Mouse (Mus musculus): ENCODE measurements at regions not wholly inside any gene's neighbourhood (a gene's known extent, or its start where the extent isn't known, plus 50 kb on each side); places are given as distances from the start of the nearest gene placed in this dataset.

GRCm38 (mm10) chr11:20917483-20917882, 86.6 kb upstream of the Lgalsl start:
- no peak for DNase-seq
- intact Hi-C loops (cut with DNase I) = loop anchor here (10.0 kb wide), 1 partner anchor 463 kb away; no protein-coding TSS in a partner anchor

DNA sequence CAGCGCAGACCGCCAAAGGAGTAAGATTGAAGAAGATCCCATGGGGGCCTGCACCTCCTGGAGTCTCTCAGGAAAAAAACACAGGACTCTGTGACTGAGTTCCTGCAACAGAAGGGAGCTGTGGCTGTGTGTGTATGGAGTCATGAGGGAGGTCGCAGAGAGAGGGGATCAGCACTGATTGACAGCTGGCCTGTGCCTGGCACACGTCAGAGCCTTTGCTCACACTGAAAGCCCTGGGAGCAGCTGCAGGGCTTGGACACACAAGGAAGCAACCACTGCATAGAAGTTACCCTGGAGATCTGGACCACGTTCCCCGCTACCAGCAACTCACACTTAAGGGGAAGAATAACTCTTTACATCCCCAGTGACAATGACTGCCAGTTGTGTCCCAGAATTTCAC, 92.3 kb upstream of the Lgalsl start:
- intact Hi-C loops (cut with DNase I) = no loop called here
- no peak for DNase-seq

- DNase-seq = no peak
- intact Hi-C loops (cut with DNase I) = no loop called here
Measured at GRCm38 (mm10) chr11:20929426-20929825, 98.6 kb upstream of the Lgalsl start.

DNA sequence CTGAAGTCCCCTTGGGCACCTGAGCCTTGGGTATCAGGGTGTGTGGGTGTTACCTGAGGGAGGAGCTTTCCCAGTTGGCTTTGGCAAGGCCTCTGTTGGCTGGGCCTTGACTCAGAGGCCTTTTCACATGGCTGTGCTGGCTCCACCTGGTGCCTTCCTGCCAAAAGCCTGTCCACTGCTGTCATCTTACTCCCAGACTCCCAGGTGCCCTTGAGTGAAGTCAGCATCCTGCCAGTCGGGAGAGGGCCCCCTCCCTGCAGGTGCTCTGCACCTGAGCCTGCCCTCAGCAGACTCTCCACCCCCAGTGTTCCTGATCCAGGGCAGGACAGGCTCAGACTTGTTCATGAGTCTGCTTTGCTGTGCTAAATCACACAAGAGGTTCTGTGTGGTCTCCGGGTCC, 99.2 kb upstream of the Lgalsl start:
- DNase-seq = no peak
- intact Hi-C loops (cut with DNase I) = no loop called here

DNA sequence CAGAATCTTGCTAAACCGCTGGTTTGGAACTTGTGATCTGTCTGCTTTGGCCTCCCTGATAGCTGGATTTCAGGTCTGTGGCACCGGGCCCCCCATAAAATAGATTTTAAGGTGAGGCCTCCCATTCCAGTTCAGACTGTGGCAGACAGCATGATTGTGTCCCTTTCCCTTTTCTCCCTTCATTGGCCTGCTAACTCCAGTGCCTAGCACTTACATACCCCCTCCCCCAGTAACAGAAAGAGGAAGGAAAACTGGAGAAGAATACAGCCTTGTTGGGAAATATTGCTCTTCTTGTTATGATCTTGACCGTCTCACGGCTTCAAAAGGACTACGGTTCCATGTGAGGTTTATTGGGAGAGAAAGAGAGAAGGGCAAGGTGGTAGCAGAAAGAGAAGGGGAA, 99.7 kb upstream of the Lgalsl start:
- DNase-seq = no peak
- intact Hi-C loops (cut with DNase I) = no loop called here

DNA sequence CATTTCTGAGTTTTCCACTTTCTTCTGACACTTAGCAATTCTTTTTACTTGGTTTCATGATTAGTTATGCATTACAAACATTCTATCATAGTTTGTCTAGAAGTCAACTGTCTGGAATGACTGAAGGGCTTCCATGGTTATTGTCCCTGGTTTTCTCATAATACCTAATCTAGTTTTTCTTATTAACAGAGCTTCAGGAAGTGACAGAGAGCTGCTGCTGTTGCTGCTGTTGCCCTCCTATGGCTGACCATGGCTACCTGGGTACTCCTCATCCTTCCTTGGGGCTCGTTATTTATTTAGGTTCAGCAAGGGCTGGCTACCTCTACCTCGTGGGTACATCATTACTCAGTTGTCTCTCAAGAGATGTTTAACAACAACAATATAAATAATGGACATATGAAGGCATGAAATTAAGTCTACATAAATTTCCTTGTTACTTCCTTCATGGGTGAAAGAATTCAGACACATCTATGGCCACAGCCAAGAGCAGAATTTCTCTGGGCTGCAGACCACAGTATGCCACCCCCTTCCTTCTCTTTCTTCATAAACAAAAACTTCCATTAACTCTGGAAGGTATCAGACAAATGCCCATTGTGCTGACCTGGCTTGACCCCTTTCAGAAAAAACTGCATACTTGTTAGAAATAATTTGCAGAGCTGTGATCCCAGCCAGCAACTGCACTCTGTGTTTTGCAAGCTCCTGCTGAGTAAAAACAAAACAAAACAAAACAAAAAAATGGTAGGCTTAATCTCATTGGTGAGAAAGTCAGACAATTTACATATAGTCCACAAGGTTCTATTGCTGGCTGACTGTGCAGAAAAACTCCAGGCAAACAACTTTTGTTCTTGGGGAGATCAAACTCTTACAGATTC, 103.6 kb upstream of the Lgalsl start:
- intact Hi-C loops (cut with DNase I) = no loop called here
- DNase-seq = no peak

DNA sequence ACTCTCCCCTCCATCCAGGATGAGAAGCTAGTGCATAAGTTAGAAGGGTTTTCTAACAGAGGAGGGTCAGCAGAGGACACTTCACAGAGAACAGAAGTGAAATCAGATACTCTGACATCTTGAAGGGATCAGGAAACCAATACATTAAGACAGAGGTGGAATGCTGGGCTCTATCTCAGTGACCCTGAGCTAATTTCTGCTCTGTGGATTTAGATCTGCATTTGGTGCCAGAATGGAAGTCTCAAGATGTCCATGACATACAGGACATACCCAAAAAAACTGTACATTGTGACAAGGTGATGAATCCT, 104.2 kb upstream of the Lgalsl start:
- intact Hi-C loops (cut with DNase I) = no loop called here

GRCm38 (mm10) chr11:20935910-20936309, 105.1 kb upstream of the Lgalsl start:
- intact Hi-C loops (cut with DNase I) = no loop called here
- no peak for DNase-seq

More for the DNA sequence above, 104.2 kb upstream of the Lgalsl start:
- DNase-seq = no peak

DNA sequence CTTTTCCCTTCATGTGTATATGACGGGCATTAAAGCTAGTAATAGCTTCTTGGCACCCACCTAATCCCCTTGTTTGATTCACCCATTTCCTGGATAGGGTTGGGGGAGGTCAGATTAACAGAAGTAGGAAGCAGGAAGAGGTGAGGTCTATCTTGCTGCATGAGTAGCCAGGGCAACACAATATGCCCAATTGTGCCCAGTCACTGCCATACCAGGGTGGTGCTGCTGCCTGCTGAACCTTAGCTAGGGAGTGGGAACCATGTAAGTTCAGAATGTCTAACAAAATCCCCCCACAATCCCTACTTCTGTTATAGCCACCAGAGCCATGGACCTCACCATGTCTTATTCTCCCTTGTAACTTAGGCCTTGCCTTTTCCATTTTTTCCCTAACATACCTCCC, 106.1 kb upstream of the Lgalsl start:
- intact Hi-C loops (cut with DNase I) = no loop called here
- no peak for DNase-seq

DNA sequence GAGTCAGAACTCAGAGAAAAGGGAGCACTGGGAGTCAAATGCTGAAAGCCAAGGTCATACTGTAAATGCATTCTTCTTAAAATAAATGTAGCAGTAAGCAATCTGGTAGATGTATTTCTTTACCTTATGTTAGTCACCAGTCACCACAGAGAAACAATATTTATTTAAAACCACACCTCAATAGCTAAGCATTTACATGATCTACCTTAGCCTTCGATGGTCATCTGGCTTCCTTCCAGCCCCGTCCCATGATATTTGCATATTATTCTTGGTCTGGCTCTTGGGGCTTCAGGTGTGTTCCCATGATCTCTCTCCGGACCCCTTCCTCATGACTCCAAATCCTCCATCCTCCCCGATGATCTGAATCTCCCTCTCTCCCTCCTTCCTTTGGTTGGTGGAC, 107.1 kb upstream of the Lgalsl start:
- no peak for DNase-seq
- intact Hi-C loops (cut with DNase I) = no loop called here

DNA sequence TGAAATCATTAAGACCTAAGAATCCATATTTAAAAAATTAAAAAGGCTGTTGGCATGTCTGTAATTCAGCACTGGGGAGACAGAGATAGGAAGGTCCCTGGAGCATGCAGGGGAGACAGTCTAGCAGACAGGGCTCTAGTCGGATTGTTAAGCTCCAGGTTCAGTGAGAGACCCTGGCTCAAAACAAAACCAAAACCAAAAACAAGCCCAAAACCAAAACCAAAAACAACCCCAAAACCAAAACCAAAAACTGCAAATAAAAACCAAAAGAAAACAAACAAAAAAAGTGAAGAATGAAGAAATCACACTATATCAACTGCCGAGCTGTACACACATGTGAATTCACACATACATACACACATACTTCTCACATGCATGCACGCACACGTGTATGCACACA, 108.8 kb upstream of the Lgalsl start:
- intact Hi-C loops (cut with DNase I) = no loop called here
- DNase-seq = no peak

DNA sequence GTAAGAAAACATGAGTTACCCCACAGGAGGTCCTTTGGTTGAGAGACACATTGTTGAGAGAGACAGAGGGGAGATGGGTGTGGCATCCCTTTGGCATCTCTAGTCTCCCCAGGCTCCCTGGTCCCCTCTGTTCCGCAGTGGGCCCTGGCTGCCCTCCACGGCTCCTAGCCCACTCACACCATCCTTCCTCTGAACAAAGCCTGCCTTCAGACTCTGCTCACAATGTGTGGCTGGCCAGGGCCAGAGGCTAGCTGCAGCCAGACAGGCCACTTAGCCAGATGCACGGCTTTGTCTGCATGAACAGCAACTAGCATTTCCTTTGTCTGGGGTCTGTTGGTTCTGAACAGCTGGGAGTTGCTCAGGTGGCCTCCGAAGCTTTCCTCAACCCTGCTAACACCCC, 110.7 kb upstream of the Lgalsl start:
- intact Hi-C loops (cut with DNase I) = no loop called here
- DNase-seq = no peak

GRCm38 (mm10) chr11:20955561-20955960, 124.7 kb upstream of the Lgalsl start:
- no peak for DNase-seq
- intact Hi-C loops (cut with DNase I) = no loop called here

- peak; percentile 13 to 18 for DNase-seq
- intact Hi-C loops (cut with DNase I) = no loop called here
Measured at GRCm38 (mm10) chr11:20957766-20958165, 126.9 kb upstream of the Lgalsl start.

- intact Hi-C loops (cut with DNase I) = no loop called here
- DNase-seq = no peak
Measured at GRCm38 (mm10) chr11:20958233-20958632, 127.4 kb upstream of the Lgalsl start.

DNA sequence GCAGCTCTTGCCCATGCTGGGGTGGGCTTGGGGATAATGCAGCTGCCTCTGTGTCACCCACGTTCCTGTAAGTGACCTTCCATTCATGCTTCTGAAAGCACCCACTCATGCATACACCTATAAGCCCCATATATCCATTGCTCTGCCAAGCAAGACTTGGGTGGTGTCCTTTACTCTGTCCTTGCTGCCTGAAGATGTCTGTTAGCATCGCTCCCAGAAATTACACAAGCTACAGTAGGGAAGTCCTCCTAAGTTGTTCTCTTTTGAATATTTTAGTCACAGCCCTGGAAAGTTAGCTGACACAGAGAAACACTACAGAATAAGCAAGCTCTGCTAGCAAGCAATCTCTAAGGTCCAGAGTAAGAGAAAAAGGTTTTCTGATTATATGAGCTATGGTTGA, 129.2 kb upstream of the Lgalsl start:
- intact Hi-C loops (cut with DNase I) = loop anchor here (5.0 kb wide), 1 partner anchor 127 kb away; no protein-coding TSS in a partner anchor

DNA sequence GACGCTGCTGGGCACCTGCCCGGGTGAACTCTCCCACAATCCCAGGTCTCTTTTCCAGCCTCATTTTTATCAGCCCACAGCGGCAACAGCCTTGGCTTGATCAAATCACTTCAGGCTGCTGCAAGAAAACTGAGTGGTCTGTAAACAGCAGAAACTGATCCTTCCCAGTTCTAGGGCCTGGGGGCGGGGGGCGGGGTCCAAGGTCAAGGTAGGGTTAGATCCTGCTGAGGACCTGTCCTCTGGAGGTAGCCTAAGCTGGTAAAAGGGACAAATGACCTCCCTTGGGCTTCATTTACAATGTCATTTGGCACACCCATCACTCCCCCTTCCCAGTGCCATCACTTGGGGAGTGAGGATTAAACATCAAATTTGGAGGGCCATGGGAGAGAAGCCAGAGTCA, 129.9 kb upstream of the Lgalsl start:
- intact Hi-C loops (cut with DNase I) = loop anchor here (5.0 kb wide), 1 partner anchor 127 kb away; no protein-coding TSS in a partner anchor
- no peak for DNase-seq

More for the DNA sequence above, 129.2 kb upstream of the Lgalsl start:
- no peak for DNase-seq

- DNase-seq = no peak
- intact Hi-C loops (cut with DNase I) = loop anchor here (5.0 kb wide), 1 partner anchor 126 kb away; no protein-coding TSS in a partner anchor
Measured at GRCm38 (mm10) chr11:20961626-20962025, 129.5 kb upstream of the Peli1 start.

GRCm38 (mm10) chr11:20965575-20966239, 125.4 kb upstream of the Peli1 start:
- intact Hi-C loops (cut with DNase I) = no loop called here
- no peak for DNase-seq

GRCm38 (mm10) chr11:20967321-20967984, 123.6 kb upstream of the Peli1 start:
- intact Hi-C loops (cut with DNase I) = no loop called here
- DNase-seq = no peak

DNA sequence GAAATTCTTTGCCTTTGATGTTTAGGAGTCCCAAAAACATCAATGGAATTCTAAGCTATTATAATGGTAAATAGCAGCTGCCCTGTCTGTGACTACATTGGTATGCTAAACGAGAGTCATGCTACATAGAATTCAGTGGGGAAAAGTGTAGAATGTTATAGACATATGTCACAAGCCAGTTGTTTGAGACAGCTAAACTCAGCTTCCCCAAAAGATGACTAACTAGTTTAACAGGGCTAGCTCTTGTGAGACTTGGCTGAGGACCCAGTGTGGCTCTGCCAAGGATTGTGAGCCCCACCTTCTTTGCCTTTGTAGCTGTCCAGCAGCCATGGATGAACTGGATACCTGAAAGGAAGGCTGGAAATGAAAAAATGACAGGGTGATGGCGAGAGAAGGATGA, 122.8 kb upstream of the Peli1 start:
- no peak for DNase-seq

More for the DNA sequence above, 122.8 kb upstream of the Peli1 start:
- intact Hi-C loops (cut with DNase I) = no loop called here
